Mouse (Mus musculus) testis, adult 2 months (tissue): ENCODE measurements around the gene Ttc30a1.

ENCODE experiments used
- CTCF ChIP-seq: fragments of 200-500 bp; IDR thresholded peaks from 2 replicates; pipeline ENCODE4 v1.5.1; 2012; ENCODE audit warnings: low read depth, mild to moderate bottlenecking, inconsistent platforms, low read length, moderate library complexity; ENCODE audit not compliant: control insufficient read depth, insufficient read depth, insufficient replicate concordance
- POLR2A ChIP-seq: fragments of 200-500 bp; IDR thresholded peaks from 2 replicates; pipeline ENCODE4 v1.6.1; 2012; ENCODE audit warnings: low read depth, mild to moderate bottlenecking, inconsistent platforms, low read length, moderate library complexity; ENCODE audit not compliant: control insufficient read depth

GRCm38 (mm10) chr2:75987739-75988138, 6.0 kb upstream of the Ttc30a1 start:
- no peak for TF ChIP-seq CTCF
- no peak for TF ChIP-seq POLR2A
